In genomic region chr8:71464513-71465500, GRCm38 (mm10) we compare ENCODE assay signal across 8 mouse cellular contexts. TPM values are rescaled to one million over a fixed set of nuclear protein-coding genes. Genes with fewer than 3 reads are reported as not detected.
DNase-seq lines count a peak whose midpoint lies in the region; ATAC-seq and TF ChIP-seq lines count a peak whose summit lies in the region.

Gene Mrpl34 (plus strand): TSS chr8:71464959.

- H3K9me3 ChIP-seq in hindbrain, embryonic 13.5 days: no peaks in the 10 kb centered on the region

- TF ChIP-seq CTCF in Patski (IDR thresholded peaks at IDR 0.05): no peak

- H3K4me2 ChIP-seq in hindbrain, embryonic 13.5 days: peak within 1 kb of the TSS; percentile 93

- POLR2A ChIA-PET in Patski (lab: Charles Lee): interaction anchor here (0.8 to 2.6 kb wide), 5 partner anchors 8 to 70 kb away, joined by 3 to 7 read pairs (median 3); no protein-coding TSS in a partner anchor

- in situ Hi-C loops in Patski (cut with MboI; ENCODE audit: low pct_unique_long_range_greater_than_20kb): no loop called here

- under 1% methylated on average over 59 of the region's 59 CpGs for WGBS in hindbrain, embryonic 13.5 days

- peak; percentile 99 for DNase-seq in Patski (ENCODE audit: low read depth, low spot score)
- peak; percentile 99 for DNase-seq in cerebellum, postnatal 14 days
- peak; percentile 97 to 99 for DNase-seq in frontal cortex, postnatal 14 days (ENCODE audit: low spot score in 2 of 2)
- peak; percentile 95 to 96 for DNase-seq in layer of hippocampus, postnatal 25 days (ENCODE audit: extremely low spot score in 1 of 2, low spot score in 1 of 2)
- peak; percentile 99 for DNase-seq in lung, postnatal 25 days (ENCODE audit: low spot score)
- peak; percentile 100 for DNase-seq in retina, embryonic 14.5 days (ENCODE audit: low spot score)
- peak; percentile 98 for DNase-seq in thymus, postnatal 4 days

- H3K4me1 ChIP-seq in hindbrain, embryonic 13.5 days (replicated peaks): peaks cover 50% of the 10 kb centered on the region

- H3K9ac ChIP-seq in hindbrain, embryonic 13.5 days: peak within 1 kb of the TSS; percentile 92

- CTCF ChIA-PET in Patski (lab: Charles Lee): interaction anchor here (0.7 to 3.9 kb wide), 15 partner anchors 13 to 196 kb away, joined by 3 to 29 read pairs (median 4); no protein-coding TSS in a partner anchor

- ATAC-seq in Patski: peak; percentile 71
- peak; percentile 77 for ATAC-seq in hindbrain, embryonic 13.5 days (ENCODE audit: low FRiP score)

- peaks cover 18% of the 10 kb centered on the region for H3K36me3 ChIP-seq in hindbrain, embryonic 13.5 days

- peak within 1 kb of the TSS; percentile 88 for H3K4me3 ChIP-seq in hindbrain, embryonic 13.5 days

- no peaks in the 10 kb centered on the region for H3K27me3 ChIP-seq in Patski
- no peaks in the 10 kb centered on the region for H3K27me3 ChIP-seq in hindbrain, embryonic 13.5 days

- peak within 1 kb of the TSS; percentile 87 for H3K27ac ChIP-seq in hindbrain, embryonic 13.5 days

RNA-seq across cellular contexts. Expression of gene Mrpl34, which starts in this region (rescaled TPM):
- polyA plus RNA-seq in Patski (2021): 81.5 TPM
- polyA plus RNA-seq in hindbrain, embryonic 13.5 days (2015; fragmentation: Nextera tagmentation; extraction: Ambion mirVana): 222 and 230 TPM in 2 replicates
- total RNA-seq in layer of hippocampus, postnatal 25 days (2021): 10 to 100 TPM; 49.9 to 54.7 TPM

Comparison
In these comparisons a context has a peak if more than half of its experiments do, and no peak if none do; other contexts are left out.
1. Peak in every context shown above with its lines: DNase-seq, ATAC-seq, H3K4me3 ChIP-seq and H3K27ac ChIP-seq.